In genomic region chr2:13271165-13271957, GRCm38 (mm10) we compare ENCODE assay signal across 8 mouse cellular contexts. TPM values are rescaled to one million over a fixed set of nuclear protein-coding genes. Genes with fewer than 3 reads are reported as not detected.
DNase-seq lines count a peak whose midpoint lies in the region; ATAC-seq lines count a peak whose summit lies in the region.

Gene Rsu1, minus strand, starts transcription at chr2:13271415.

- no peaks in the 10 kb centered on the region for H3K9me3 ChIP-seq in heart, embryonic 10.5 days
- no peaks in the 10 kb centered on the region for H3K9me3 ChIP-seq in kidney, embryonic 15.5 days (replicated peaks)

- H3K4me2 ChIP-seq in kidney, embryonic 15.5 days = peak within 1 kb of the TSS; percentile 76

- no peaks in the 10 kb centered on the region for H3K27me3 ChIP-seq in heart, embryonic 10.5 days (ENCODE audit: insufficient read depth, poor library complexity, severe bottlenecking)
- H3K27me3 ChIP-seq in kidney, embryonic 15.5 days = no peaks in the 10 kb centered on the region

- peaks cover 23% of the 10 kb centered on the region; the same call in 1 of the 2 replicates for H3K4me1 ChIP-seq in heart, embryonic 10.5 days
- H3K4me1 ChIP-seq in kidney, embryonic 15.5 days = peaks cover 15% of the 10 kb centered on the region

- peak within 1 kb of the TSS; percentile 92 for H3K27ac ChIP-seq in heart, embryonic 10.5 days
- H3K27ac ChIP-seq in kidney, embryonic 15.5 days = peak within 1 kb of the TSS; percentile 58; the same call in 1 of the 2 replicates

- peak; percentile 90 to 92 for DNase-seq in B cell, adult 2 months
- peak; percentile 100 for DNase-seq in brain, adult 2 months (ENCODE audit: low read depth, low spot score)
- peak; percentile 99 for DNase-seq in heart, embryonic 10.5 days (ENCODE audit: low spot score)
- peak; percentile 97 for DNase-seq in liver
- peak; percentile 91 for DNase-seq in spleen, postnatal 4 days (ENCODE audit: low spot score in 2 of 2)

- peak within 1 kb of the TSS; percentile 61 for H3K9ac ChIP-seq in kidney, embryonic 15.5 days

- under 1% methylated on average over 37 of the region's 37 CpGs for WGBS in heart, embryonic 10.5 days
- under 1% methylated on average over 37 of the region's 37 CpGs for WGBS in kidney, embryonic 15.5 days

- no peaks in the 10 kb centered on the region for H3K36me3 ChIP-seq in heart, embryonic 10.5 days
- H3K36me3 ChIP-seq in kidney, embryonic 15.5 days = no peaks in the 10 kb centered on the region

- peak; percentile 98 for ATAC-seq in erythroblast, adult 5-6 weeks (replicated peaks; ENCODE audit: low FRiP score, poor library complexity, severe bottlenecking)
- ATAC-seq in kidney, embryonic 15.5 days (replicated peaks; ENCODE audit: low FRiP score) = peak; percentile 100
- ATAC-seq in monocyte, adult 5-6 weeks (replicated peaks; ENCODE audit: insufficient number of reproducible peaks, low FRiP score, low TSS enrichment, poor library complexity, severe bottlenecking) = peak; percentile 95

- peak within 1 kb of the TSS; percentile 71 for H3K4me3 ChIP-seq in heart, embryonic 10.5 days
- H3K4me3 ChIP-seq in kidney, embryonic 15.5 days (replicated peaks) = peak within 1 kb of the TSS; percentile 62

RNA-seq across cellular contexts. Expression of gene Rsu1, which starts in this region (rescaled TPM):
- 38.4 and 38.5 TPM in 2 replicates for total RNA-seq in erythroblast, adult 5-6 weeks (2015; ENCODE audit: low replicate concordance)
- total RNA-seq in erythroblast, adult 5-6 weeks (2017; ENCODE audit: low replicate concordance) = 24.4 and 49.3 TPM in 2 replicates
- 130 and 133 TPM in 2 replicates for polyA plus RNA-seq in heart, embryonic 10.5 days (2016; fragmentation: Nextera tagmentation; extraction: Ambion mirVana)
- polyA plus RNA-seq in kidney, embryonic 15.5 days (2015; fragmentation: Nextera tagmentation; extraction: Ambion mirVana) = 131 and 140 TPM in 2 replicates
- 96.6 to 120 TPM (median 106 TPM) in 3 replicates for total RNA-seq in monocyte, adult 5-6 weeks (2017)

Comparison
In these comparisons a context has a peak if more than half of its experiments do, and no peak if none do; other contexts are left out.
1. Peak in every context shown above with its lines: DNase-seq, ATAC-seq, H3K4me3 ChIP-seq and H3K27ac ChIP-seq.